Mouse (Mus musculus): ENCODE data around the gene Ikbke. TPM values are rescaled to one million over a fixed set of nuclear protein-coding genes. Genes with fewer than 3 reads are reported as not detected.

Ikbke gene
- polyA plus RNA-seq, 1 experiment from 2014 or later, result 1.5 TPM

DNA sequence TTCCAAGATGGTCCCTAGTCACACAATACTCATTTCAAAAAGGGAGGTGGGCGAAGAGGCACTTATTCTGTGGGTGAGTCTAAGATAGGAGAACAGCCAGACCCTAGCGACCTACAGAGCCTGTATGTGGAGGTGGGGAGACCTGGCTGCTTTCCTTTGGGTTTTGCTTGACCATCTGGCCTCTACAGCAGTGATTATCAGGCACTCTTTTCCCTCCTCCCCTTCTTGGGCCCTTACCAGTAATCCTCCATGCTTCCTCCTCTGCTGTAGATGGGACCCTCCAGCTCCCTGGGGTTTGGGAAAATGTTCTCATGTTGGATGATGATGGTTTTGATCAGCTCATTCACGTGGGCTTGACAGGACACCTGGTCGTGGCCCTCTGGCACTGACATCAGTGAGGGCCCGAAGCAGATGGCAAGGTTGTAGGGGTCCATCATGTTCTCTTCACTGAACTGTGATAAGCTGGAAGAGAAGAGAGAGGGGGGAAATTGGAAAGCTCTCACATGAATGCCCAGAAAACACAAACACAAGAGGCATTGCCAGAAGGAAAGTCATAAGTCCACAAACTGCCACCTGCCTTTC is 30.9 kb upstream of the Ikbke start:
- 84% methylated on average over 5 of the region's 5 CpGs for WGBS
- no peak overlapping the region for H3K27ac ChIP-seq (replicated peaks; ENCODE audit: low read depth, low read length)
- no peak for DNase-seq (ENCODE audit: low spot score)

DNA sequence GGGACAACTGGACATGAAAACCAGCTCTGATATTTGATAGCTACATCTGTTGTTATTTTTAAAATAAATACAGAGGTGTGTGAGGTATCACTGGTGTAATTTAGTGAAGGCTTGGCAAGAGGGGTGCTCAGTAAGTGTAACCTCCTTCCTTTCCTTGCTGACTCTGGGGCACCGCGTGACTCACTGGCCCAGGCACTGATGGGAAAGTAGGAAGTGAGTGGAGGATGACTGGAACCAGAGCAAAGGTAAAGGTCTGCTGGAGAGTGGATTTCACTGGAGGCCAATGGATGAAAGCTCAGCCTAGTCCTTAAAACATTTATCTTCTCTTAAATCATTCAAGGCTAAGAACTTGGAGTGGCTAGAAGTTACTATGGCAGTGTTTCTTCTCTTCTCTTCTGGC is 21.3 kb upstream of the Ikbke start:
- no peaks in the 10 kb centered on the region for H3K27me3 ChIP-seq (ENCODE audit: control insufficient read depth, insufficient read depth, low read length)
- WGBS, result 95% methylated on average over 2 of the region's 2 CpGs

More for the DNA sequence above, 30.9 kb upstream of the Ikbke start:
- H3K9ac ChIP-seq (ENCODE audit: low read length), result no peak overlapping the region
- no peak for ATAC-seq (ENCODE audit: insufficient number of reproducible peaks, low FRiP score, low TSS enrichment, low read depth)
- H3K27me3 ChIP-seq (ENCODE audit: control insufficient read depth, insufficient read depth, low read length), result no peaks in the 10 kb centered on the region
- no peaks in the 10 kb centered on the region for H3K9me3 ChIP-seq (ENCODE audit: control insufficient read depth, low read length)
- no peaks in the 10 kb centered on the region for H3K4me1 ChIP-seq (ENCODE audit: control insufficient read depth, insufficient read depth, low read length)
- no peak overlapping the region for H3K4me2 ChIP-seq (ENCODE audit: low read depth, severe bottlenecking)
- no peak overlapping the region for H3K4me3 ChIP-seq (ENCODE audit: low read depth, low read length)
- peaks cover 2% of the 10 kb centered on the region; the same call in 1 of the 2 replicates for H3K36me3 ChIP-seq (ENCODE audit: control insufficient read depth, insufficient read depth, low read length)

GRCm38 (mm10) chr1:131299788-131300187 is 20.4 kb upstream of the Ikbke start:
- DNase-seq (ENCODE audit: low spot score), result no peak
- H3K36me3 ChIP-seq (ENCODE audit: control insufficient read depth, insufficient read depth, low read length), result peaks cover 4% of the 10 kb centered on the region
- H3K9ac ChIP-seq (ENCODE audit: low read length), result no peak overlapping the region
- WGBS, result 80% methylated on average over 6 of the region's 6 CpGs
- no peak overlapping the region for H3K27ac ChIP-seq (replicated peaks; ENCODE audit: low read depth, low read length)
- no peaks in the 10 kb centered on the region for H3K27me3 ChIP-seq (ENCODE audit: control insufficient read depth, insufficient read depth, low read length)
- no peaks in the 10 kb centered on the region for H3K9me3 ChIP-seq (ENCODE audit: control insufficient read depth, low read length)
- no peak overlapping the region for H3K4me3 ChIP-seq (ENCODE audit: low read depth, low read length)
- H3K4me1 ChIP-seq (ENCODE audit: control insufficient read depth, insufficient read depth, low read length), result no peaks in the 10 kb centered on the region
- H3K4me2 ChIP-seq (ENCODE audit: low read depth, severe bottlenecking), result no peak overlapping the region
- no peak for ATAC-seq (ENCODE audit: insufficient number of reproducible peaks, low FRiP score, low TSS enrichment, low read depth)

More for the DNA sequence above, 21.3 kb upstream of the Ikbke start:
- Histone ChIP-seq H3K4me2 (ENCODE audit: low read depth, severe bottlenecking) (no peak overlapping the region), H3K27ac (replicated peaks; ENCODE audit: low read depth, low read length) (no peak overlapping the region), H3K4me1 (ENCODE audit: control insufficient read depth, insufficient read depth, low read length) (no peaks in the 10 kb centered on the region), H3K9ac (ENCODE audit: low read length) (no peak overlapping the region), H3K36me3 (ENCODE audit: control insufficient read depth, insufficient read depth, low read length) (peaks cover 2% of the 10 kb centered on the region), H3K4me3 (ENCODE audit: low read depth, low read length) (no peak overlapping the region), H3K9me3 (ENCODE audit: control insufficient read depth, low read length) (no peaks in the 10 kb centered on the region)
- no peak for DNase-seq (ENCODE audit: low spot score)
- no peak for ATAC-seq (ENCODE audit: insufficient number of reproducible peaks, low FRiP score, low TSS enrichment, low read depth)

GRCm38 (mm10) chr1:131299240-131299639 is 19.8 kb upstream of the Ikbke start:
- 73% methylated on average over 3 of the region's 3 CpGs for WGBS
- Histone ChIP-seq H3K27me3 (ENCODE audit: control insufficient read depth, insufficient read depth, low read length) (no peaks in the 10 kb centered on the region), H3K4me1 (ENCODE audit: control insufficient read depth, insufficient read depth, low read length) (no peaks in the 10 kb centered on the region), H3K36me3 (ENCODE audit: control insufficient read depth, insufficient read depth, low read length) (peaks cover 4% of the 10 kb centered on the region), H3K27ac (replicated peaks; ENCODE audit: low read depth, low read length) (no peak overlapping the region), H3K4me3 (ENCODE audit: low read depth, low read length) (no peak overlapping the region), H3K4me2 (ENCODE audit: low read depth, severe bottlenecking) (no peak overlapping the region), H3K9ac (ENCODE audit: low read length) (no peak overlapping the region), H3K9me3 (ENCODE audit: control insufficient read depth, low read length) (no peaks in the 10 kb centered on the region)
- DNase-seq (ENCODE audit: low spot score) (no peak), ATAC-seq (ENCODE audit: insufficient number of reproducible peaks, low FRiP score, low TSS enrichment, low read depth) (no peak)

DNA sequence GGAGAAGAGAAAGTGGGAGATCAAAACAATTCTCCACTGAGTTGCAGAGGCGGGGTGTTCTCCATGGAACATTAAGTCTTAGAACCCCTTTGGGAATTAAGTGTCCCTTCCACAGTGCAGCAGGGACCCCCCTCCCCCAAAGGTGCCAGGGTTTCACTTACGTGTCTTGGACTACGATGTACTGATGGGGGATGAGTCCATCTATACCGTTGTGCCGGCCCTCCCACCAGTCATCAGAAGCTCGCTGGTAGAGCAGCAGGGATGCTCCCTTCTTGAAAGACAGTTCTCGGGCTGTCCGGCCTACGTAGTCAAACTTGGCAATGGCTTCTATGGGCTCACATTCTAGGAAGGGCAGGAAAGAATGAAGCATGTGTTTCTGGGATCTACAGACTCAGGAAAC is 18.8 kb upstream of the Ikbke start:
- DNase-seq (ENCODE audit: low spot score), result no peak
- 93% methylated on average over 9 of the region's 9 CpGs for WGBS
- no peak overlapping the region for H3K9ac ChIP-seq (ENCODE audit: low read length)
- no peak overlapping the region for H3K27ac ChIP-seq (replicated peaks; ENCODE audit: low read depth, low read length)
- H3K9me3 ChIP-seq (ENCODE audit: control insufficient read depth, low read length), result no peaks in the 10 kb centered on the region
- H3K27me3 ChIP-seq (ENCODE audit: control insufficient read depth, insufficient read depth, low read length), result no peaks in the 10 kb centered on the region
- no peak overlapping the region for H3K4me3 ChIP-seq (ENCODE audit: low read depth, low read length)
- H3K4me2 ChIP-seq (ENCODE audit: low read depth, severe bottlenecking), result no peak overlapping the region
- H3K4me1 ChIP-seq (ENCODE audit: control insufficient read depth, insufficient read depth, low read length), result no peaks in the 10 kb centered on the region
- no peak for ATAC-seq (ENCODE audit: insufficient number of reproducible peaks, low FRiP score, low TSS enrichment, low read depth)
- H3K36me3 ChIP-seq (ENCODE audit: control insufficient read depth, insufficient read depth, low read length), result peaks cover 4% of the 10 kb centered on the region

- Histone ChIP-seq H3K27ac (replicated peaks; ENCODE audit: low read depth, low read length) (no peak overlapping the region), H3K27me3 (ENCODE audit: control insufficient read depth, insufficient read depth, low read length) (no peaks in the 10 kb centered on the region), H3K9ac (ENCODE audit: low read length) (no peak overlapping the region), H3K4me3 (ENCODE audit: low read depth, low read length) (no peak overlapping the region), H3K36me3 (ENCODE audit: control insufficient read depth, insufficient read depth, low read length) (peaks cover 4% of the 10 kb centered on the region), H3K9me3 (ENCODE audit: control insufficient read depth, low read length) (no peaks in the 10 kb centered on the region), H3K4me1 (ENCODE audit: control insufficient read depth, insufficient read depth, low read length) (no peaks in the 10 kb centered on the region), H3K4me2 (ENCODE audit: low read depth, severe bottlenecking) (no peak overlapping the region)
- no peak for DNase-seq (ENCODE audit: low spot score)
- ATAC-seq (ENCODE audit: insufficient number of reproducible peaks, low FRiP score, low TSS enrichment, low read depth), result no peak
- 94% methylated on average over 7 of the region's 7 CpGs for WGBS
These were observed 17.3 kb upstream of the Ikbke start for GRCm38 (mm10) chr1:131296726-131297125.

- H3K27ac ChIP-seq (replicated peaks; ENCODE audit: low read depth, low read length), result no peak overlapping the region
- 95% methylated on average over 8 of the region's 8 CpGs for WGBS
- no peak for ATAC-seq (ENCODE audit: insufficient number of reproducible peaks, low FRiP score, low TSS enrichment, low read depth)
- no peaks in the 10 kb centered on the region for H3K27me3 ChIP-seq (ENCODE audit: control insufficient read depth, insufficient read depth, low read length)
- peaks cover 4% of the 10 kb centered on the region for H3K36me3 ChIP-seq (ENCODE audit: control insufficient read depth, insufficient read depth, low read length)
- no peak for DNase-seq (ENCODE audit: low spot score)
- no peak overlapping the region for H3K9ac ChIP-seq (ENCODE audit: low read length)
- H3K4me2 ChIP-seq (ENCODE audit: low read depth, severe bottlenecking), result no peak overlapping the region
- no peaks in the 10 kb centered on the region for H3K9me3 ChIP-seq (ENCODE audit: control insufficient read depth, low read length)
- no peaks in the 10 kb centered on the region for H3K4me1 ChIP-seq (ENCODE audit: control insufficient read depth, insufficient read depth, low read length)
- no peak overlapping the region for H3K4me3 ChIP-seq (ENCODE audit: low read depth, low read length)
These were observed 15.8 kb upstream of the Ikbke start for GRCm38 (mm10) chr1:131295200-131295599.

DNA sequence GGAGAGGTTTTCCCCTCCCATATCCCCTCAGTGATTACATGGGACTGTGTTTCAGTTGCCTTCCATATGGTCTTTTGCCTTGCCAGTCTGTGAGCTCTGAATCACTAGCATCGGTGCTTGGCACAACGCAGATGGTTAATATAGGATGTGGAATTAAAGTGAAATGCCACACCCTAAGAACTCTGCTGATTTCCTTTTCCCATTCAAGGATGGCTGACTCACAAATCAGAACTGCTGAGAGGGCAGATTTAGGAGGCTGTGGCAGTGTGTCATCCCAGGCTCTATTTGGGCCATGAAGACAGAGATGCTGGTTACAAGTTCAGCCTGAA is 14.5 kb upstream of the Ikbke start:
- H3K36me3 ChIP-seq (ENCODE audit: control insufficient read depth, insufficient read depth, low read length), result peaks cover 4% of the 10 kb centered on the region
- H3K4me2 ChIP-seq (ENCODE audit: low read depth, severe bottlenecking), result no peak overlapping the region
- no peaks in the 10 kb centered on the region for H3K9me3 ChIP-seq (ENCODE audit: control insufficient read depth, low read length)
- H3K27ac ChIP-seq (replicated peaks; ENCODE audit: low read depth, low read length), result no peak overlapping the region
- no peak for DNase-seq (ENCODE audit: low spot score)
- no peaks in the 10 kb centered on the region for H3K27me3 ChIP-seq (ENCODE audit: control insufficient read depth, insufficient read depth, low read length)
- 98% methylated on average over 2 of the region's 2 CpGs for WGBS
- H3K4me3 ChIP-seq (ENCODE audit: low read depth, low read length), result no peak overlapping the region
- no peaks in the 10 kb centered on the region for H3K4me1 ChIP-seq (ENCODE audit: control insufficient read depth, insufficient read depth, low read length)
- H3K9ac ChIP-seq (ENCODE audit: low read length), result no peak overlapping the region
- no peak for ATAC-seq (ENCODE audit: insufficient number of reproducible peaks, low FRiP score, low TSS enrichment, low read depth)

DNA sequence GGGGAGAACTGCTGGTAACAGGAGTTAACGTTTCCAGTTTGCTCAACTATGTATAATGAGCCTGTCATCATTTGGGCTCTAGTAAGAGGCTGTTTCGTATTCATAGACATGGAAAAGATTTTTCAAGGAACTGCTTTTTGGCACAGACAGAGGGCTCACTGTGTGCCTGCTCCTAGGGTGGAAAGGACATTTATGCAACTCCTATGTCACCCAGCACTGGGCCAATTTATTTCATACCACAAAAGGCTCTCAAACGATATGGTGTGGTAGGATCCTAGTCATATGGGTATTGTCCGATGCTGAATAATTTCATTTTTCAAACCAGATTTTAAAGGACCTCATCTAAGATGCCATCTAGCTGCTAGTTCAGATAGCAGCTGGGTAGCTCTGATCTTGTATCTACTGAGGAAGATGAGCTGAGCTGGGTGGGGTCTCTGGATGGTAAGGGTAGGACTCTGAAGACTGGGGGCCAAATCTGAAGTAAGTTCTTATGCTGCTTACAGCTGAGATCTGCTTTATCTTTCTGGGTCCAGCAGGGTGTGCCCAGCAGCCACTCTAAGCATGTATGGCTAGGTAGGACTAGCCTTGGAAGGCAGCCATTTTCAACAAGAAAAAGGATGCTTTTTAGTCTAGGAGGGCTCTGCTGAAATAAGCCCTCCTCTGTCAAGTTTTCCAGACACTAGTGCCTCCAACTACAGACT is 14.0 kb upstream of the Ikbke start:
- 91% methylated on average over 4 of the region's 4 CpGs for WGBS
- ATAC-seq (ENCODE audit: insufficient number of reproducible peaks, low FRiP score, low TSS enrichment, low read depth) (no peak), DNase-seq (ENCODE audit: low spot score) (no peak)
- Histone ChIP-seq H3K4me3 (ENCODE audit: low read depth, low read length) (no peak overlapping the region), H3K4me2 (ENCODE audit: low read depth, severe bottlenecking) (no peak overlapping the region), H3K36me3 (ENCODE audit: control insufficient read depth, insufficient read depth, low read length) (peaks cover 4% of the 10 kb centered on the region), H3K4me1 (ENCODE audit: control insufficient read depth, insufficient read depth, low read length) (no peaks in the 10 kb centered on the region), H3K9me3 (ENCODE audit: control insufficient read depth, low read length) (no peaks in the 10 kb centered on the region), H3K9ac (ENCODE audit: low read length) (no peak overlapping the region), H3K27me3 (ENCODE audit: control insufficient read depth, insufficient read depth, low read length) (no peaks in the 10 kb centered on the region), H3K27ac (replicated peaks; ENCODE audit: low read depth, low read length) (no peak overlapping the region)
